Mouse (Mus musculus) embryo, embryonic 10.5 days (tissue): ENCODE measurements at regions not wholly inside any gene's neighbourhood (a gene's known extent, or its start where the extent isn't known, plus 50 kb on each side); places are given as distances from the start of the nearest gene placed in this dataset.

ENCODE experiments used
- DNase-seq: peaks from one replicate; pipeline ENCODE4 v3.0.0-alpha.2; 2015; ENCODE audit warnings: low spot score

DNA sequence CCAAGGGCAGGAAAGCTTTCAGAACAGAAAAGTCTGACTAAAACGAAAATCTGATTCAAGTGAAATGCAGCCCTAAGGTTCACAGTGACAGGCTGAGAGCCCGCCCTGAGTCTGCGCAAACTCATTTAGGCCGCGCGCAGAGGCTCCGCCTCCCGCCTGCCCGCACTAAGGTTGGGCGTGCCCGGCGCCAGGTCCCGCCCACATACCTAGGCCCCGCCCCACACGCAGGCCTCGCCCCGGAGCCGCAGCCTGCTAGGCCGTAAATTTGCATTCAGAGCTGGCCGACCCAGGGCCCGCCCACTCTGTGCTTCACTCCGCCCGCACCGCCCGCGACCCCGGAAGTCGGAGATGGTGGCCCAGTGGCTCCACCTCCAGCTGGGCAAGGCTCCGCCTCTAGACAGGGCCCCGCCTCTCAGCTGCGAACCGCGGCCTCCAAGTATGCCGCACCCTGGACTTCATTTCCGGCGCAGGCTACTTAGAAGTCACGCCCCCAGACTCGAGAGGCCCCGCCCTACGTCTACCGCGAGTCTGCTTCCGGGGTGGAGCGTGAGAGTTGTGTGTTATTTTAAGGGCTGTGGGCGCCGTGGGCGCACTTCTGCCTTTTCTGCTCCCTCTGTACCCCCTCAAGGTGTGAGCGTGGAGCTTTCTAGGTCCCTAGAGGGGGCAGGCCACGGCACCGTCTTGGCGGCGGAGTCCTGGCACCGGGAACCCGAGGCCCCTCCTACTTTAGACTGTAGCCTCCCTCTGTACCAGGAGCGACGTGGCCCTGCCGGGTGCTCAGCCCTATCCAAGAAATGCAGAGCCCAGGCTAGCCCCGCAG lies 52.3 kb upstream of the Wnt7b start:
- peak; percentile 99 for DNase-seq

DNA sequence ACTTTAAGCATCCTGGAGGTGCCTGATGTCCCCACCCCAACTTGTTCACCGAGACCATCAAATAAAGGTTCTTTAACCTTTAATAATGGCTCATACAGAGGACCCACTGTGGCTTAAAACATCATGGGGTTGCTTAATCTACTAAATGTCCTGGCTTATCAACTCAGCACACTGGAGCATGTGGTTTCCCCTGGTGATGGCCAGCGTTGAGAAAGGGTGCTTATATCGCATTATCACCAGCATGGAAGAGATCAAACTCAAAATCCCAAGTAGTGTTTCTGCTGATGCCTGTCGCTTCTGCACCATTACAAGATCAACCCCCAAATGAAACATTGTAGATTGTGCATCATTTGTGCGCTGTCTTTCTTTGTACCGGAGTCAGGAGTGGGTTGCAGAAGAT lies 53.2 kb upstream of the Wnt7b start:
- no peak for DNase-seq

- DNase-seq: no peak
Measured at GRCm38 (mm10) chr15:85639566-85639965, 57.3 kb upstream of the Wnt7b start.

GRCm38 (mm10) chr15:85641120-85642080 lies 59.1 kb upstream of the Wnt7b start:
- DNase-seq: no peak

DNA sequence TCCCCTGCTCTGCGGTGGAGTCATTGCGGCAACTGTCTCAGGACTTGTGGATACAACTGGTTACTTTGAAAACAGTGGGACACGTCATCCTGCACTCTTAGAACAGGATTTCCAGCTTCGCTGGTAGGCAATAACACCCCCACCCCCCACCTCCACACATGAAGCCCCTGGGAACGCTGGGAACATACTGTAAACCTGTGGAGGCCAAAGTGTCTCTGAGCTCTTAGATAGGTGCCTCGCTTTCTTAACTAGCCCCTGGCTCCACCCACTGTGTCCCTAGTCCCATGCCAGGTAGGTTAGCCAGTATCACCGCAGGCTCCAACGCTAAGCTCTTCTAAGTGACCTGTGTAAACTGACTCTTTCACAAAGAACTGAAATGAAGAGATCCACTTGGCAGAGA lies 63.1 kb upstream of the Wnt7b start:
- DNase-seq: no peak

GRCm38 (mm10) chr15:85645971-85646638 lies 63.8 kb upstream of the Wnt7b start:
- no peak for DNase-seq

- DNase-seq: no peak
Measured at GRCm38 (mm10) chr15:85646639-85647277, 64.5 kb upstream of the Wnt7b start.

- no peak for DNase-seq
Measured at GRCm38 (mm10) chr15:85647593-85647992, 65.3 kb upstream of the Wnt7b start.

DNA sequence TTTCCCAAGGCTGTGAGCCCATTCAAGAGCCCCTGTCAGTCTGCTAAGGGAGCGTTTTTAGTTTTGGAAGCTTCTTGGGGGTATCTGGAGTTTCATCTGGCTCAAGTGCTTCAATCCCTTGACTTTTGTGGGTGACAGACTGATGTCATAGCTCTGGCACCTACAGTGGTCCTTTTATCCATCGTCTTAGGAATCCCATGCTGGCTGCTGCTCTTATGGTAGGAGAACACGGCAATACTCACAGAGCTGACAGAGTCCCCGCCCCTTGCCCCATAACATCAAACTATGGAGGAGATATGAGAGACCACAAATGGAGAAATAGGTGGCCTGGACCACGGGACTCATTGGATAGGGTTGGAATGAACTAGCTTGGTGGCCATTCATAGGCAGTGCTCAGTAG lies 68.0 kb upstream of the Wnt7b start:
- no peak for DNase-seq

DNA sequence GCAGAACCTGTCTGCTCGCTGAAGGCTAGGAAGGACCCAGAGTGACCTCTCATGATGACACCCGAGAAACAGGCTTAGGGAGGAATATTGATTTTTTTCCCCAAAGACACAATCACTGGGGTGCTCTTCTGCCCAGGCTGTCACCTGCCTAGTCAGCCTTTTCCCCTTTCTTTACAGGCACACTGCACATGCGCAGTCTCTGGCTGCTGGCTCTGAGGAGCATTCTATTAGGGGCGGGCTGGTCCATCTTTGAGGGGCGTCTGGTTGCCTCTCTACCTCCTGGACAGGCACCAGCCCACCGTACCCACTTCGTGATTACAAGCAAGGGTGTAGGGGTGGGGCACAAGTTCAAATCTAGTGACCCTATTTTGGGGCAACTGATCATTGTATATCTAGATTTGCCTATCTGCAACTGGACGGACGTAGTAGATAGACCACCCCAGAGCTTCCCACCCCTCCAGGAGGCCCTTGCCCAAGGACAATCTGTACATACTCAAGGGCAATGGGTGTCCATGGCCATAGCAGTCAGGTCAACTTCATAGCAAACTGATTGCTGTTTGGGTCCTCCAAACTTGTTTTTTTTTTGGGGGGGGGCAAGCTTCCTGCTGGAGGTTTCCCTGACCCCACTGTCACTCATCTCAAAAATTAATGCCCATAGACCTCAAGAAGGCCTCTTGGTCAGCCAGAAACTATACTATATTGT lies 69.6 kb upstream of the Wnt7b start:
- no peak for DNase-seq

DNA sequence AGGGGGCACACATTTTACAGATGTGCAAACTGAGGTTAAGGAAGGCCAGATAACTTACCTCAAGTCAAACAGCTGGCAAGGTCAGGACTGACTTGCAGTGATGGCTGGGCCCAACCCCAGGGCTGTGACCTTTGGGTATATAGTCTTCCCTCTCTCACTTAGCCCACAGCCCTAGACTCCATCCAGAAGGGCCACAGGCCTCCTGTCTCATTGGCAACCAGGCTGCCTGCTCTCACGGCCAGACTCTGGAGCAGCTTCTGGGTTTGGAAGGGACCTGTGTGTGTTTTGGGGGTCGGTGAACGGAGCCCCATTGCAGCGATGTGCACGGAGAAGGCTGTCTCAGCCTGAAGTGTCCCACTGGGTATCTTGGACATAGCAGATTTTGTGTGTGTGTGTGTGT lies 70.2 kb upstream of the Wnt7b start:
- DNase-seq: no peak

GRCm38 (mm10) chr15:85652871-85653337 lies 70.6 kb upstream of the Wnt7b start:
- no peak for DNase-seq

DNA sequence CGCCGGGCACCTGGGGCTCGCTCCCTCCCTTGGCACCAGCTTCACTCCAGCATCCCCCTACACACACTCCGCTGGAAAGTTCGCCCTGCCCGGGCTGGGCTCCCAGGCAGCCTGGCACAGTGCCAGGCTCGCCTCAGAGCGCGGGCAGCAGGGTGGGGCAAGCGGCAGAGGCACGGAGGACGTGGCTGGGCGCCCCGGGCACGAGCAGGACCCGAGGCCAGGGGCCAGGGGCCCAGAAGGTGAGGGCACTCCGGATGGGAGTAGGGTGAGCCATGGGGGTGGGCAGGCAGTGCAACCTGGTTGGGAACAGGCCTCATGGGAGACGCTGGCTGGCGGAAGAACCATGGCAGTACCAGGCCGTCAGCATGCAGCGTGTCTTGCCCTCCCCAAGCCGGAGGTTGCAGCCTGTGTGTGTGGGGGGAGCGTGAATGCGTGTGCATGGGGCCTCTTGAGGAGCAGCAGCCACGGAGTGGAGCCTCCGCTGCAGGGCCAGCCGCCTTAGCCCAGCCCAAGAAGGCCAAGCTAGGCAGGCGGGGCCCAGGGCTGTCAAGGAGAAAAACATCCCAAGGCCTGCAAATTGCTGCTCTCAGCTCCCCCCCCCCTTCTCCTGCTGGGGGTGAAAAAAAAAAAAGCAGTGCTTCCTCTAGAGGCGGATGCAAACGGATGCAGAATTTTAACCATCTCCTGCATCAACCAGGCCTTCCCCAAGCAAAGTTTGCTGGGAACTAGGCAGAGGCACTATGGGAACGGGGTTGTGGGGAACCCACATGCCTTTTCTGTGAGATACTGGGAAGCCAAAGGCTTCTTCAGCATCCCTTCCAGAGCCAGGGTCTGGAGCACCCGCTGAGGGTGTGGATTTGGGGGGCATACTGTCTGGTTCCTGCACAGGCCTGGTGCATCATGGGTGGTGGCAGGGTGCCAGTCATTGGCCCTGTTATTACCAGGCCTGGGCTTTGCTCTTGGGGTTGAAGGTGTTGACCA lies 71.4 kb upstream of the Wnt7b start:
- DNase-seq: no peak

DNA sequence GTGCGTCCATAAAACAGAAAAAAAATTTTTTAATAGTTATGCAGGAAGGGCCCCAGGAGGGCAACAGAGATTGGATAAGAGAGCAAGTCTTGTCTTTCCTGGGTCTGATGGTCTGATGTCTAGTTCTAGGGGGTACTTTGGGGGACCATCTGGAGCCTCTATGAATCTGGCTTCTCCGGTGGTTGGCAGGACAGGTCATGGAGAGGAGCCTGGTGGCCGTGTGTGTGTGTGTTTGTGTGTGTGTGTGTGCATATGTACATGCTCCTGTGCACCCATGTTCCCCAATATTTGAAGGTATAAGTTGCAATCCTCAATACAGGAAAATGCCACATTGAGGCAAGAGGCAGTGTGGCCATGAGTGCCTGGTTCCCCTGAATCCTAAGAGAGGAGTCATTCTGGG lies 72.5 kb upstream of the Wnt7b start:
- no peak for DNase-seq

GRCm38 (mm10) chr15:85655751-85656167 lies 73.5 kb upstream of the Wnt7b start:
- no peak for DNase-seq

- DNase-seq: no peak
Measured at GRCm38 (mm10) chr15:85656852-85657251, 74.6 kb upstream of the Wnt7b start.

DNA sequence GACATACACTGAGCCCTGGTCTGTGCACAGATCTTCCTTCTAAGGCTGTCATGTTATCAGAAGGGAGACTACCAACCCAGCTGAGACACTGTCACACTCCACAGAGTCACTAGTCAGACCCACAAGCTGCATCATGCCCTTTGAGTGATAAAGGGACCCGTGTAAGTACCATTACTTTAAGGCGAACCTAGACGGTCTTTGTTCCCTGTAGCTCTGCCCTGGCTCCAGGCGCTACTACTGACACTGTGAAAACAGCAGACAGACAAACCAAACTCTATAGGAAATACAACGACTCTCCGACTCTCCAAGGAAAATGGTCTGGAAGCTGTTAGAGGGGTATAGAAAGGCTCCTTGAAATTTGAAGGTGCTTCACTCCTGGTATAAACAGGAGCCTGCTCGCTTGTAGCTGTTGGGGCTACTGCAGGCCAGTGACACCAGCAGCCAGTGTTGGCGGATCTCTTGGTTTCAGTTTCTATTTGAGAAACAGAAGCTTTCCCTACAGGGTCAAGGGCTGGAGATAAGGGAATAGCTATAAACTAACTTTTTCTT lies 75.2 kb upstream of the Wnt7b start:
- DNase-seq: no peak

GRCm38 (mm10) chr15:85658101-85658885 lies 76.0 kb upstream of the Wnt7b start:
- DNase-seq: no peak
